Mouse (Mus musculus) left cerebral cortex, adult 9 months (tissue): ENCODE results near the gene Ephx1.
"Not testable (repeated sequence)": the region's sequence is repeated elsewhere in the genome, so short reads cannot be mapped to it uniquely, and the experiment has no call there.

ENCODE experiments used
- DNase-seq, 2 experiments: peaks; one replicate each; pipeline ENCODE4 v3.0.0; 2022; ENCODE audit warnings: low spot score in 2 of 2

Gene Ephx1

DNA sequence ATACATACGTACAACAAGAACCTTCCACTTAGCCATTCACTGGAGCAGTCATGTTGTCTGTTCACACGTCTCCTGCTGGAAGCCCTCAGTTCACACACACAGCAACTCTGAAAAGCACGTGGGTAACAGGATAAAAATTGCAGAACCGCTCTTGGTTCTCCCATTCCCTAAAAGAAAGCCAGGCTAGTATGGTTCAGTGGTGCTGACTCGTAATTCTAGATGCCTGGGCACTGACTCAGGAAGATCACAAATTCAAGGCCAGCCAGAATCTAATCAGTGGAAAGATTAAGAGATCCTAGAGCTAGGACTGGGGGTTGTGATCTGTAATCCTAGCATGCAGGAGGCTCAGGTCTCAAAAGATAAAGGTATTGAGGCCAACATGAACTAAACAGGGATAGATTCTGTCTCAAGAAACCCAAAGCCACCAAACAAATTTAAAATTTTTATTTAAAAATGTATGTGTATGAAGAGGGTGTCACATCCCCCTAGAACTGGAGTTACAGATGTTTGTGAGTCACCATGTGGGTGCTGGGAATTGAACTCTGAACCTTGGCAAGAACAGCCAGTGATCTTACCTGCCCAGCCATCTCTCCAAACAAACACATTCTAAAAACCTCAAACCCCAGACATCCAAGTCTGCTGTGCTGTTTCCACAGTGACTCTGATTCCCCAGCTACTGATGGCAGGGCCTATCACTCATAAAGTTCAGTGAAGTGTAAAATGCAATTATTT, at the start of gene Ephx1:
TSS of gene Ephx1 (minus strand) at position 149 of the 732 bp plus-strand sequence.
- no peak for DNase-seq

DNA sequence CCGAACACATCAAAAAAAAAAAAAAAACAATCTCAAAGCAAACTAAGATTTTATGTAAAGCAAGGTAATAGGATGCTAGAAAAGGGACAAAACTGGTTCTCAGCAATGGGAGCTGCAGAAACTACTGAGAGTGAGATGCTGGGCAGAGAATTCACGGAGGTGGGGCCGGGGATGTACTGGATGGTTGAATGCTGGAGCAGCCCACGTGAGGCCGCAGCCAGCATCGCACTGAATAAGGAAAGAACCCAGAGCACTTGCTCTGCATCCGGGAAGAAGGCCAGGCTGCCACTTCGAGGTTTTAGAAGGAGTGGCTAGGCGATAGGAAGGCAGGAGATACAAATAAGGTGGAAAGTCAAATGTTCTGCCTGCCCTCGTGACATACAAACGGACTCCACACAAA, 49.0 kb upstream of the Ephx1 start:
- peak in 1 of 2 experiments; percentile 37 for DNase-seq

DNA sequence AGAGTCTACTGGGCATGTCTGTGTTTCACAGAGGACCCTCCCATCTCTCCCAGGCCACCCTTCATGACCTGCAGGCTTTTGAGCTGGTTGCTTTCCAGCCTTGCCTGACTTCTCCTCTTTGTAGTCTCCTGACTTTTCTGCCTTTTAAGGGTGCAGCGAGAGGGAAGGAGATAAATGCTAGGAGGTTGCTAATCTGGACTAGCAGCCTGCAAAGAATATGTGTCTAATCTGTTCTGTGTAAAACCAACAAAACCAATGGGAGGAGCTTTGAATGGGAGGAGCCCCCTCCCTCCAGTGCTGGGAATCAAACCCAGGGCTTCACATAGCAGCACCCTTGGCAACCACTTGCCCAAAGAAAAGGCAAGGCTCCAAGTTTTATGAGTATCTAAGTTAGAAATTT, 47.6 kb upstream of the Ephx1 start:
- no peak for DNase-seq

DNA sequence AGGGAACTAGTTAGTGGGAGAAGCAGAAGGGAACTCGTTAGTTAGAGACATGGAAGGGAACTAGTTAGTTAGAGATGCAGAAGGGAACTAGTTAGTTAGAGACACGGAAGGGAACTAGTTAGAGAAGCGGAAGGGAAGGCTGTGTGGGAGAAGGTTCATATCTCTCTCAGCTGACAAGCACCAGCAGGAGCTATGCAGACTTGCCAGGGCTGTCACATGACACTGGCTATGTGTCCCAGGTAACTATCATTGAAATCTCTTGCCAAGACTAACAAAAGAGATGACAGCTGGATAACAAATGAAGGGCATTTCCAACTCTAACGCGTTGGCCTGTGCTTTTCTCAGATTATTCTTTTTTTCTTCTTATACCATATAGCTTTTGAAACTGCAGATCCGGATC, 43.9 kb upstream of the Ephx1 start:
- no peak for DNase-seq

DNA sequence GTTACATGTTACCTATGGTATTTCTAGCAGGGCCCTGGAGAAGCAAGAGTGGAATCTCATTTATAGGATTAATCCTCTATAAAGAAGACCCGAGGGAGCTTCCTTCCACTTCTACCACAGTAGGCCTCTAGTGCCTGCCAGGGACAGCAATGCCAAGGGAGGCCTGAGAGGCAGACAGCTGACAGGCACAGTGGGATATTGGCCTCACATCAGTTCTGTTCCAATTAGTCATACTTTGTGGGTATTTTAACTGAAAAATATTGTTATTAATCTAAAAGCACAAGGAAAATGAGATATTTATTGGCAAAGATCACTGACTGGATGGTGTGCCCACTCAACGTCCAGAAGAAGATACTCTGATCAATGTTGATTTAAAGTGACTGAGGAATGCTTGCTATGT, 43.3 kb upstream of the Ephx1 start:
- no peak for DNase-seq

DNA sequence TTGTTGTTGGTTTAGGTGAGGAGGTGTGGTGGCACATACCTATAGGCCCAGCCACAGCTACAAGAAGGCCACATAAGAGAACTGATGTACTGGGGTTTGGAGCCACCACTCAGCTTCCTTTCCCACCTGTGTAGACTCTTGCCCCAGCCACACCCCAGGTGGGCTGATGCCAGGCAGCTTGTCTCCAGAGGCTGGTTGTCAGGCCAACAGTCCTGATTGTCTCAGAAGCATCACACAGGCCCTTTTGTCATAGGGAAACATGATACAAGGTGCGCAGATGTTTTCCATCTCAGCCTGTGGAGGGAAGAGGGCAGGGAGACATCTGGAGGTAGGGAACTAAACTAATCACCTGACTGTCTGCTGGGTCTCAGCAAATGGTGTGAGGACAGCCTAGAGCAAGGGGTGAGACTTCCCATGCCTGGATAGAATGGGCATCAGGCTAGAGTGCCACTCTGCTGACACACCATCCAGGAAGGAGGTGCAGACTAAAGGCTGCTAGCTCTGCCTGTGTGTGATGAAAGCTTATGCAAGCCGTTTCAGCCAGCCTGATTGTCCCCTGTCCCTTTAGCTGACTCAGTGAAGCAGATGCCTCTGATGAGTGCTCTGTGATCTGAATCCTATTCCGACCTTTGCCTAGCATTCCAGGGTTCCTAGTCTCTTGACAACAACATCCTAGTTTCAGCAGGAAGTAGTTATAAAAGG, 41.2 kb upstream of the Ephx1 start:
- DNase-seq: no peak

DNA sequence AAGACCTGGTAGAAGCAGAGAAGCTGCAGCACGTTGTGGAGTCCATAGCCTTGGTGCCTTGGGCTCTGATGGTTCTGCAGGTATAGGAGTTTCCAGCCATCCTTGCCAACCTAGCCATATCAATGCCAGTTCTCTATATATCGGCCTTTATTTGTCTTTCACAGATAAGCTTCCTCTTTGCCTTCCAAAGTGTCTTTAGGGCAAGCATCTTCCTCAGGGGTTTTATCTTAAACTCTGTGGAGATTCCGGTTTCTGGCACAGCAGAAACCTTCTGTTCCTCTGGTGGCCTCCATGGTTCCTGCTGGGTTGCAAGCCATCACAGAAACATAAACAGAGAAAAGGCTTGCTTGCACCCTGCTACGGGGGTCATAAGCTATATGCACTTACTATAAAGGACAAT, 32.2 kb upstream of the Ephx1 start:
- no peak for DNase-seq

DNA sequence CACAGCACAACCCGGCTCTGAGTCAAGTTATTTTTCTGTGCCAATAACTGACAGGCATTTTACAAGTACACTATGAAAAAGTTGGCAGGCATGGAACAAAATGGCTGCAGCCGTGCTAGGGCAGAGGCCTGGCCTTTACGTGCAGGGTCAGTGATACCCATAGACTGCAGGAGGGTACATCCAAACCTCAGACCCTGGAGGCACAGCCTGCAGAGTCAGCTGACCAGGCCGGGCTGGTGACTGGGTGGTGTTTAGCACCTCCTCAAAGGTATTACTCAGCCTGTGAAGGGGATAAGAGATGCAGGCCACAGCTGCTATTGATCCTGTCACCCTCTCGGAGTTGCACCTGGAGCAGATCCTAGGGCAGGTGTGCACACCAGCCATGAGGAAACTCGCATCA, 30.2 kb upstream of the Ephx1 start, which contains the start of gene 9130409I23Rik:
TSS of gene 9130409I23Rik (plus strand) at position 301 of the 400 bp plus-strand sequence.
- DNase-seq: no peak

DNA sequence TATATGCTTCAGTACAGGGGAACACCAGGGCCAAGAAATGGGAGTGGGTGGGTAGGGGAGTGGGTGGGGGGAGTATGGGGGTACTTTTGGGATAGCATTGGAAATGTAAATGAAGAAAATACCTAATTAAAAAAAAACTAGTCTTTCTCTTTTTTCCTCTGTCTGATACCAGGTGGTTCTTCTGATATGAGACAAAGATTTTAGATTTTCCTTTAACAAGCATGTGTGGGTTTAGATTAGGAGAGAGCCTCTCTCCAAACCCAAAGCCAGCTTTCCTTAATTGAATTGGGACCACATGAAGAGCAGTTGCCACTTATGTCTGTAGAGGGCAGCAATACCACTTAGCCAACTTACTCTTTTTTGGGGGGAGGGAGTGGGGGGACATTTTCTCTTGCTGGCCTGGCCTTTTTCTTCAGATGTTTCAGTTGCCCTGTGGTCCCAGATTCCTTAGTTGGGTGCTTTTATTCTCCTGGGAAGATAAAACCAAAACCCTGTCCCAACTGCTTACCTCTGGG, 28.7 kb upstream of the Ephx1 start:
- DNase-seq: no peak

DNA sequence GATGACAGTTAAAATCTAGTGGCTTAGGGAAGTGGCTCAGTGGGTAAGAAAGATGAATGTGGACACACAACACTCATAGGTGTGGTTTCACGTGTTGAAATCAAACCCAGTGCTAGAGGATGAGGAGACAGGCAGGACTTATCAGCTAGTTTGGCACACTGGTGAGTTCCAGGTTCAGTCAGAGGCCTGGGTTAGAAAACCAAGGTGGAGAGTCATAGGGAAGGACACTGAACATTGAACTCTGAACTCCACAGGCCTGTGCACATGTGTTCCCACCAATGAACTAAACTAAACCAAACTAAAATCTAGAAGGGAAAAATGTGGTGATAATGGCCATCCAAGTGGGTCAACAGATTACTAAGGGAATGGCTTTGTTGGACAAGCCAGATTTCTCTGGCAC, 26.8 kb upstream of the Ephx1 start:
- DNase-seq: no peak

DNA sequence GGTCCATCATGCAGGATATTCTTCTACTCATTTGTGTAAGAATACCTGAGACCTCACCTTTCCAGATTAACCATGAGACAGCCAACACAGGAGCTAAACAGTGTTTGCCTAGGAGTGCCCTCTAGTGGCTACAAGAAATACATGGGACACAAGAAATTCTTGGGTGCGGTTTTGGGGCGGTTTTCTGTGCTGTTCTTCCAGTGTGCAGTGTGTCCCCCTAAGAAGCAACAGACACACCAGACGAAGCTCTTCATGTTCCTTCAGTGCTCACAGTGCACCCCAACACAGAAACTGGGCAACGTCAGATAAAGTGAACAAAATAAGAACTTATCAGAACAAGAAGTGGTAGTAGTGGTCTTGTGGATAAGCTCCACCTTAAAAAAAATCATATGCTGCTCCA, 18.9 kb upstream of the Ephx1 start:
- DNase-seq: no peak

DNA sequence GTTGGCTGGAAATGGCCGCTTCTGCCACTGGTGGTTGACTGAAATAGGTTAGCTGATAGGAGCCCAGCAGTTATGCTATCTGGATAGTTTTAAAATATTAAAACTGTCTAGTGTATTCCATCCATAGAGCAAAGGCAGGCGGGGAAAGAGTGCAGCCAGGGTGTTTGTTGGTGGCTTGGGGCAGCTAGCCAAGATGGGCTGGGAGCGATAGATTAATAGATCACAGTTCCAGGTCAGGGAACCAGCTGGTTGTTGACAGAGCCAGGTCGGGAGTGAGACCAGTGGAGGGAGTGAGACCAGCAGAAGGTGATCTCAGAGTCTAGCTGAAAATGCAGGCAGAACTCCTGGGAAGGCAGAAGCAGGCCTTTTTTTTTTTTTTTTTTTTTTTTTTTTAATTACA, 16.9 kb upstream of the Ephx1 start:
- no peak for DNase-seq

DNA sequence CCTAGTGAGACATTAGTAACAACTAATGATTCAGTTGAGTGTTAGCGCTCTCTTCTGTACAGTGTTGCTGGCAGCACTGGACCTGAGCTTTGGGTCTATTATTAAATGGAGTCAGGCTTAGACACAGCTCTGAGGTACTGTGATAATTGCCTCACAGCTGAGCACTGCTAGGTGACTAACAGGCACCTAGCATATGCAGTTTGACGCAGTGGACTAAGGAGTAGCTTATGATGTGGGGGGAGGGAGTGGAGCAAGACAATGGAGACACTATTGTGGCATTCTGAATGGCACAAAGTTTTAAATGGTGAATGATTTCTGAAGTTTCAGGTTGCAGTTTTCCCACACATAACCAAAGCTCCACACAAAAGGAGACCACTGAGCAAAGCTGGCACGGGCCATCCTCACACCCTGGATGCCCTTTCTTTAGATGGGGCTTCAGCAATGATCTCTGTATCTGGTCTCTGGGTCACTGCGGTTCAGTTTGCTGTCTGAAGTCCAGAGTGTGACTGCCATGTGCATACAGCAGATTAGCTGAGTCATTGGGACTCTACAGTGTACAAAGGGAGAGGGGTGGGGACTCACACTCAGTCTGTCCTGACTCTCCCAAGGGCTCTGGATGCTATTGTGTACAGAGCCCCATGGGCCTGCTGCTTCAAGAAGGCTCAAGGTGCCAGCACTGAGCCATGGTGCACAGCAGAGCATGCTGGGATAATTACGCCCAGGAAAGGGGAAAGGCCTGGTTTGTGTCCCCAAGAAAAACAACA, 14.5 kb upstream of the Ephx1 start:
- DNase-seq: not testable (repeated sequence)

DNA sequence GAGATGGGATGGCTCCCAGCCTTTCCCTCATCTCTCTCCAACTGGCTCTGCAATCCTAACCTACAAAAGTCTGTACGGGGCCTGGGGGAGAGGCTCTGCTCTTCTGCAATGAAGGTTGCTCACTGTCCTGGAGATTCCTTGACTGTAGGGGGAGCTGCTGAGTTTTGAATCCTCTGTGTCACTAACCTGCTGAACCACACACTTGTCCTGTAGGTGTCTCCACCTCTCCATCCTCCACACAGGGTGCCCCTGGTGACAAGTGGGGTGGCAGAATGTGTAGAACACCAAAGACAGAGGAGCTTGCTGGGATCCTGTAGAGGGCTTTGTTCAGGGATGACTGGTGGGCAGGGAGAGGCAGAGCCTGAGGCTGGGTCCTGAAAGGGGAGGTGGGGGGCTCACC, 1.6 kb upstream of the Ephx1 start:
- DNase-seq: peak; percentile 32 to 64

DNA sequence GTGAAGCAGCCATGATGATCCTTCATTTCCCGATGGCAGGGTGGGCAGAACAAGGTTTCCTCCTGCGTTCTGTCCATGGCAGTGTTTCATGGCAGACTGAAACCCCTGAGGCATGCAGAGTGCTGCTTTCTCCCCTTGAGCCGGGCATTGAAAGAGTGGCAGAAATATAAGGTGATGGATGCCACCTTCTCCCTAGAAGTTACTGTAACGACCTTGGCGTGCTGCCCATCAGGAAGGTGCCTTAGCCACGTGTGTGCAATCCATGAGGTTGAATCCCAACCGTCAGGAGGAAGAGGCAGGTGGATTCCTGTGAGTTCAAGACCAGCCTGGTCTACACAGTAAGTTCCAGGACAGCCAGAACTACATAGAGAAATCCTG, 773 bp upstream of the Ephx1 start:
- DNase-seq: no peak

DNA sequence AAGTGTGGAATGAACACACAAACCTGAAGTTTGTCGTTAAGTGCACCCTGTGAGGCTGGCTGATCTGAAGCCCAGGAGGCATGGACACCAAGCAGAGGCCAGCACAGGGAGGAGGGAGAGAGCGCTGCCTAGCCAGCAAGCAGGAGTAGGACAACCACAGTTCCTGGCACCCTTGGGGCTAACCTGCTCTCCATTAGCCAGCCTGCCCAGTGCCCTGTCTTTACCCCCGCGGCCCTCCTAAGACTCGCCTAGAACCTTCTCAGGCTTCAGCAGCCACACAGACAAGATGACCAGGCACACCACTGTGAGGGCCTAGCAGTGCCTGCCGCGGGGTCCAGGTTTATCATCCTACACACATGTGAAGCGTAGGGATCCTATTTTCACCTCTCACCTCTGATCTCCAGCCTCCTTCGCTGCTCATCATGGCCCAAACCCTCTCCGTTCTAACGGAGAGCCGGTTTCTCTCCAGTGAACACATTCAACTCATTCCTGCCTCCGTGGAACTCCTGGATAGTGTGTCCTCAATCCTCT, 2.7 kb downstream of the Ephx1 start:
- no peak for DNase-seq

DNA sequence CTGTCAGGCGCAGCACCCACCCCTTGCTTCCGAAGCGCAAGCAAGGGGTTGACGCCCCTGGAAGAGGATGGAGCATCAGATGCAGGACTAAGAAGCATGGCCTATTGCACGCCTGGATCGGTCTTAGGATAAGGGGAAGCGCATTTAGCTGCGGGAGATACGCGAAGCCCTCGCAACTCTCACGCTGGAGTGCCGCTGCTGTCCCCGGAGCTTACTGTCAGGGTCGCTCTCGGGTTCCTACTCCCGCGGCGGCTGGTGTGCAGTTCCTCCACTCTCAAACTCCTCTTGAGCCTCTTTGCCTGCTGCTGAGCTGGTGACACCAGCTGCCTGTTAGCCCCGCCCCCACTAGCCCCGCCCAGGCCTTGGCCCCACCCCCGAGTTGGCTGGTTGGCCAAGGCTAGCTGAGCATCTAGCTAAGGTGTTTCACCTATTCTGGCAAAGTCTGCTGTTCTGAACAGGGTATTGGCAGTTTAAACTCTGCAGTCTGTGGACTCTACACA, 3.4 kb downstream of the Ephx1 start:
- DNase-seq: peak; percentile 54 to 64

DNA sequence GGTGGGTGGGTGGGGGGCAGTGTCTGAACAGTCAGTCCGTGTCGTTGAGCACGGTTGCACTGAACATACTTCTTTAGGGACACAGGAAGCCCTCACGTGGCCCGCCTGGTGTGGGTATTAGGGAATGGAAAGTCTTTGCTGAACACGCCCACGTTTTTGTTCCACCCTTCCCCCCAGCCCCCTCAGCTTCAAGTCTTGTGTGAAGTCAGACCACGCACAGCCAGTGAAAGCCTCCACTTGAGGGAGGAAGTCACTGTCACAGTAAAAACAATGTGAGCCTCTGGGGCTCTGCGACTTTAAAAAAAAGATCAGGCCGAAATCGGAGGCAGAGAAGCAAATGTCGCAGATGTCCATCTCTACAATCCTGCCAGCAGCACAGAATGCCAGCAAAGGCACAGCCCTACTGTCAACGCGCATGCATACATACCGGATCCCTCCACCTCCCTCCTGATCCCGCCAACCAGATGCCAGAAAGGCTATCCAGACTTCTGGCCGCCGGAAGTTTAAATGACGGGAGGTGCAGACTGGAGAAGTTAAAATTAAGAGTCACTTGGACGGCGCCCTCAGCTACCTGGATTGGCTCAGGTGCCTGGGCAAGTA, 4.1 kb downstream of the Ephx1 start:
- DNase-seq: peak; percentile 54 to 73

DNA sequence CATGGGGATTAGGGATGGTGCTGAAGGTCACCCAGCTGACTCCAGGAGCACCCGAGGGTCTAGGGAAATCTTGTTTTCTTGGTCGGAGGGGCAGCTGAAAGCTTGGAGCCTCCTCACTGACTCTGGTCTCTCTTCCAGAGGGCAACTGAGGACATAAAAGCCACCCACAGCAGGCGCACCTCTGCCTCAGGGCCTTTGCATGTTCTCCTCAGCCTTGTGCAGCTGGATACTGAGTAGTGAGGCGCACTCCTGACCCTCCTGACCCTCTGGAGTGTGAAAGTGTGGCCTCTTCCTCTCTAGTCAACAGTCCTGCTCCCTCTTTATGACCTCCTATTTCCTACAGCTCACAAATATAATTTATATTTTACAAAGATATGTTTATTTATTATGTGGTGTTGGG, 4.7 kb downstream of the Ephx1 start:
- DNase-seq: no peak

DNA sequence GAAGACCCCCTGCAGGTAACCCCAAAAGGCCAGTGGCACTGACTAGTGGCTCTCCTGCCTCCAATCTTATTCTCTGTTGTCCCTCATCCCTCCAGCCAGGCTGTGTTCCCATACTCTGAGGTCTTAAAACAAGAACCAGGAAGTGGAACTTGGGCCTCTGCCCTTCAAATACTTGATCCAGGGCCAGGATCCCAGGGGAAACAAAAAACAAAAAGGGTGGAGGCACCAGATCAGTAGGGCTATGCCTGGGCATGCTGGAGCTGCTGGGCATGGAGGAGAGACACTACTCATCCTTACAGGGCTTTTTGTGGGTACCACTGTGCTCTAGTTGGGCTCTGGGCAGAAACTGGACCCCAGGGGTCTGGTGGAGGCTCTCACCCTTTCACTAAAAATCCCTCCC, 5.1 kb downstream of the Ephx1 start:
- DNase-seq: peak in 1 of 2 experiments; percentile 21

DNA sequence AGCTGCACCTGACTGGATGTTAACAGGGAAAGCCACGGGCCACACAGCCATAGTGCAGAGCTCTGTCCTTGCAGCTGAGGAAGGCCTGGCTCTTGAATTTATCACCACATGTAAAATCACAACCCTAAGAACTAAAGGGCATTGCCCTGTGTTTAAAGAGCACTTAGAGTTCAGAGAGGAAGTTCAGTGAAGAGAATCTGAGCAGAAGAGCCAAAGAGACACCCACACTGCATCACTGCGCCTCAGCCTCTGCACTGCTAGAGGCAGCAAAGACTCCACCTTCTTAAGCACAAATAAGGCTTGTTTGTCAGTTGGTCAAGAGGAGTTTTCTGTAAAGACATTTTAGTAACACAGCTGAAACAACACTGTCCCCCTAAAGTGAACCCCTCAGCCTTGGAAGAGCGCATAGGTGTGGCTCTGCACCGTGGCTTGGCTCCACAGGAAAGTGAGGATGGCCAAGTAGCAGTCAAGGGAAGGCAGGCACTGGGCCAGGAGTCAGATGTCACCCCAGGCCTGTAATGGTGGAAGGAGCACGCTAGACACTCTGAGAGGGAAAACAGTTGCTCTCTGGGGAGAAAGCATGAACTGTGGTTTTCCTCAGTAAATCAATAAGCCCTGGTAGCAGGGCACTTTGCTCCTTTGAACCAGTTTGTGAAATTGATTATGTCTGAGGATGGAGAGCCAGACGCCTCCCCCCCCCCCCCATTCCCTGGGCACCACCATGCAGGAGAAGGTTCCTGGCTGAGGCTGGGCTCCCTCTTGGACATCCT, 5.8 kb downstream of the Ephx1 start:
- no peak for DNase-seq
